Mouse (Mus musculus): ENCODE results near the gene Itih5.

DNA sequence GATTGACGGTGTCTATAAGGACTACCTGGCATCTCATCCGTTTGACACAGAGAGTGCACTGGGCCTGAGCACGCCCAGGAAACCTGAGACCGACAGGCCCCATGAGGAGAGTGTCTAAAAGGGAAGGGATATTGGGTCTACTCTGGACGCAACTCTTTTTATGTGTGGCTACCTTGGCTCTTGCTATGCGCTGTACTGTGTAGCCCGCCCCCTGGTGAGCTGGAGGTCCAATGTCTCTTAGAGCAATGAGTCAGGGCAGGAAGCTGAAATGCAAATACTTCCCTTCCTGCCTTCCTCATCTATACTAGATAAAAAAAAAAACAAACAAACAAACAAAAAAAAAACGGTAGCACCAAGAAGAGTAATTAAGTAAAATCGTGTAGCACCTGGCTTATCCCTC lies 98.1 kb downstream of the Itih5 start:
- TF ChIP-seq CTCF (IDR thresholded peaks at IDR 0.05) (no peak), EP300 (IDR thresholded peaks at IDR 0.05) (no peak)
